Mouse (Mus musculus): ENCODE data around the gene Rab25. TPM values are rescaled to one million over a fixed set of nuclear protein-coding genes. Genes with fewer than 3 reads are reported as not detected.

Gene Rab25
- polyA plus RNA-seq, 1 experiment, result 184 TPM

GRCm38 (mm10) chr3:88566536-88567061 lies 18.5 kb upstream of the Rab25 start:
- Histone ChIP-seq H3K36me3 (ENCODE audit: control insufficient read depth, insufficient read depth, low read length) (peaks cover 56% of the 10 kb centered on the region), H3K4me1 (ENCODE audit: control insufficient read depth, insufficient read depth, insufficient read length, low read length) (peaks cover 4% of the 10 kb centered on the region), H3K27me3 (ENCODE audit: control insufficient read depth, insufficient read depth, low read length) (no peaks in the 10 kb centered on the region), H3K27ac (ENCODE audit: insufficient read depth, low read depth, low read length) (peak overlapping the region; percentile 52; the same call in 1 of the 2 replicates), H3K4me3 (ENCODE audit: low read depth, low read length) (no peak overlapping the region)
- TF ChIP-seq POLR2A (IDR thresholded peaks at IDR 0.05; ENCODE audit: low read depth, low read length) (no peak), CTCF (IDR thresholded peaks at IDR 0.05; ENCODE audit: extremely low read depth, insufficient read length, insufficient replicate concordance, low read depth, low read length) (no peak)
- WGBS, result 33% methylated on average over 4 of the region's 4 CpGs

GRCm38 (mm10) chr3:88566116-88566515 lies 18.0 kb upstream of the Rab25 start:
- Histone ChIP-seq H3K27me3 (ENCODE audit: control insufficient read depth, insufficient read depth, low read length) (no peaks in the 10 kb centered on the region), H3K36me3 (ENCODE audit: control insufficient read depth, insufficient read depth, low read length) (peaks cover 60% of the 10 kb centered on the region), H3K4me3 (ENCODE audit: low read depth, low read length) (no peak overlapping the region), H3K27ac (ENCODE audit: insufficient read depth, low read depth, low read length) (peak overlapping the region; percentile 52; the same call in 1 of the 2 replicates), H3K4me1 (ENCODE audit: control insufficient read depth, insufficient read depth, insufficient read length, low read length) (peaks cover 4% of the 10 kb centered on the region)
- 76% methylated on average over 3 of the region's 3 CpGs for WGBS
- TF ChIP-seq CTCF (IDR thresholded peaks at IDR 0.05; ENCODE audit: extremely low read depth, insufficient read length, insufficient replicate concordance, low read depth, low read length) (no peak), POLR2A (IDR thresholded peaks at IDR 0.05; ENCODE audit: low read depth, low read length) (no peak)

GRCm38 (mm10) chr3:88563966-88564365 lies 15.9 kb upstream of the Rab25 start:
- TF ChIP-seq POLR2A (IDR thresholded peaks at IDR 0.05; ENCODE audit: low read depth, low read length) (no peak), CTCF (IDR thresholded peaks at IDR 0.05; ENCODE audit: extremely low read depth, insufficient read length, insufficient replicate concordance, low read depth, low read length) (no peak)
- no peak overlapping the region for H3K27ac ChIP-seq (ENCODE audit: insufficient read depth, low read depth, low read length)
- peaks cover 4% of the 10 kb centered on the region for H3K4me1 ChIP-seq (ENCODE audit: control insufficient read depth, insufficient read depth, insufficient read length, low read length)
- H3K4me3 ChIP-seq (ENCODE audit: low read depth, low read length), result no peak overlapping the region
- no peaks in the 10 kb centered on the region for H3K27me3 ChIP-seq (ENCODE audit: control insufficient read depth, insufficient read depth, low read length)
- 86% methylated on average over 7 of the region's 7 CpGs for WGBS
- H3K36me3 ChIP-seq (ENCODE audit: control insufficient read depth, insufficient read depth, low read length), result peaks cover 77% of the 10 kb centered on the region

GRCm38 (mm10) chr3:88563442-88563841 lies 15.3 kb upstream of the Rab25 start:
- no peak overlapping the region for H3K27ac ChIP-seq (ENCODE audit: insufficient read depth, low read depth, low read length)
- 79% methylated on average over 4 of the region's 4 CpGs for WGBS
- no peaks in the 10 kb centered on the region for H3K27me3 ChIP-seq (ENCODE audit: control insufficient read depth, insufficient read depth, low read length)
- peaks cover 72% of the 10 kb centered on the region for H3K36me3 ChIP-seq (ENCODE audit: control insufficient read depth, insufficient read depth, low read length)
- no peak for TF ChIP-seq POLR2A (IDR thresholded peaks at IDR 0.05; ENCODE audit: low read depth, low read length)
- no peak for TF ChIP-seq CTCF (IDR thresholded peaks at IDR 0.05; ENCODE audit: extremely low read depth, insufficient read length, insufficient replicate concordance, low read depth, low read length)
- H3K4me1 ChIP-seq (ENCODE audit: control insufficient read depth, insufficient read depth, insufficient read length, low read length), result peaks cover 4% of the 10 kb centered on the region
- H3K4me3 ChIP-seq (ENCODE audit: low read depth, low read length), result no peak overlapping the region

GRCm38 (mm10) chr3:88561989-88562388 lies 13.9 kb upstream of the Rab25 start:
- 72% methylated on average over 4 of the region's 4 CpGs for WGBS
- H3K4me1 ChIP-seq (ENCODE audit: control insufficient read depth, insufficient read depth, insufficient read length, low read length), result peaks cover 4% of the 10 kb centered on the region
- H3K27me3 ChIP-seq (ENCODE audit: control insufficient read depth, insufficient read depth, low read length), result no peaks in the 10 kb centered on the region
- no peak overlapping the region for H3K4me3 ChIP-seq (ENCODE audit: low read depth, low read length)
- H3K36me3 ChIP-seq (ENCODE audit: control insufficient read depth, insufficient read depth, low read length), result peaks cover 72% of the 10 kb centered on the region
- no peak overlapping the region for H3K27ac ChIP-seq (ENCODE audit: insufficient read depth, low read depth, low read length)
- TF ChIP-seq POLR2A (IDR thresholded peaks at IDR 0.05; ENCODE audit: low read depth, low read length), result no peak
- TF ChIP-seq CTCF (IDR thresholded peaks at IDR 0.05; ENCODE audit: extremely low read depth, insufficient read length, insufficient replicate concordance, low read depth, low read length), result no peak

GRCm38 (mm10) chr3:88559596-88559995 lies 11.5 kb upstream of the Rab25 start:
- WGBS, result 95% methylated on average over 9 of the region's 9 CpGs
- Histone ChIP-seq H3K36me3 (ENCODE audit: control insufficient read depth, insufficient read depth, low read length) (peaks cover 68% of the 10 kb centered on the region), H3K27ac (ENCODE audit: insufficient read depth, low read depth, low read length) (no peak overlapping the region), H3K4me3 (ENCODE audit: low read depth, low read length) (no peak overlapping the region), H3K4me1 (ENCODE audit: control insufficient read depth, insufficient read depth, insufficient read length, low read length) (no peaks in the 10 kb centered on the region), H3K27me3 (ENCODE audit: control insufficient read depth, insufficient read depth, low read length) (no peaks in the 10 kb centered on the region)
- TF ChIP-seq CTCF (IDR thresholded peaks at IDR 0.05; ENCODE audit: extremely low read depth, insufficient read length, insufficient replicate concordance, low read depth, low read length) (no peak), POLR2A (IDR thresholded peaks at IDR 0.05; ENCODE audit: low read depth, low read length) (no peak)

GRCm38 (mm10) chr3:88556616-88557015 lies 8.5 kb upstream of the Rab25 start:
- Histone ChIP-seq H3K27ac (ENCODE audit: insufficient read depth, low read depth, low read length) (no peak overlapping the region), H3K4me1 (ENCODE audit: control insufficient read depth, insufficient read depth, insufficient read length, low read length) (no peaks in the 10 kb centered on the region), H3K4me3 (ENCODE audit: low read depth, low read length) (no peak overlapping the region), H3K27me3 (ENCODE audit: control insufficient read depth, insufficient read depth, low read length) (no peaks in the 10 kb centered on the region), H3K36me3 (ENCODE audit: control insufficient read depth, insufficient read depth, low read length) (peaks cover 43% of the 10 kb centered on the region)
- TF ChIP-seq CTCF (IDR thresholded peaks at IDR 0.05; ENCODE audit: extremely low read depth, insufficient read length, insufficient replicate concordance, low read depth, low read length), result no peak
- no peak for TF ChIP-seq POLR2A (IDR thresholded peaks at IDR 0.05; ENCODE audit: low read depth, low read length)
- WGBS, result 94% methylated on average over 8 of the region's 8 CpGs
